Mouse (Mus musculus) lung, postnatal 36 days (tissue): Measurements from ENCODE around the gene Atg4c.
A peak's percentile ranks its signal among the peaks of the same experiment; 100 is the strongest.

Experiments
- DNase-seq: peaks from one replicate; pipeline ENCODE4 v3.0.0; 2022; ENCODE audit warnings: mixed read lengths

Atg4c gene

DNA sequence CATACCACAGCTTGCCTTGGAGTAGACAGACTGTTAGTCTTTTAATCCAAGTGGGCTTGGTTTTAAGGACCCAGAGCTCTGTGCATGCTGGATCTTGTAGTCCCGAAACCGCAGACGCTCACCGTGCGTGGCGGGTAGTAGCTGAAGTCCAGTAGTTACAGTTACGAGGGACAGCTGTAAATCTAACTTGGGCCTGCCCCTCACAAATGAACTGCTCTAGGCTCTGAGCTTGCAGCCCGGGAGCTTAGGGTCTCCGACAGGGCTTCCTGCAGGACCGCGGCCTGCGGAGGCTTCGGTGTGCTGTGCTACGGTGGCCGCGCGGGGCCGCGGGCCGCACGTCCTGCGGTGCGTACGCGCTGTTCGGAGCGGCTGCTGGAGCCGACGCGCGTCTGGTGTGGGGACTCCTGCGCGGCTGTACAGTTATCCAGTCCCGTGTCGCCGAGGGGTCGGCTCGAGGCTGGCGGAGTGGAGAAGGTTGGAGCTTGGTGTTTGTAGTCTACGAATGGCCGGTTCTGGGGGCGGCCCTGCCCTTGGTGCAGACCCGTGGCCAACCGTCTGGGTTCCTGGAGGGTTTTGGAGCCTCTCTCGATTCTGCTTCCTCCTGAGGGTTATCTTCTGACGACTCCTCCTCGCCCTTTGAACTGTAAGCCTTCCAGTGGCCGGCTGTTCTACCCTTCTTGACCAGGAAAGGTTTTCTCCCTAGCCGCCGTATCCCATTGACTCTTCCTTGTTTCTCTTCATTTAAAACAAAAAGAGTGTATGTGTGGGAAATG is at the start of gene Atg4c:
Gene Atg4c, plus strand, starts transcription at position 125 of the 773 bp plus-strand sequence.
- DNase-seq = peak; percentile 80

DNA sequence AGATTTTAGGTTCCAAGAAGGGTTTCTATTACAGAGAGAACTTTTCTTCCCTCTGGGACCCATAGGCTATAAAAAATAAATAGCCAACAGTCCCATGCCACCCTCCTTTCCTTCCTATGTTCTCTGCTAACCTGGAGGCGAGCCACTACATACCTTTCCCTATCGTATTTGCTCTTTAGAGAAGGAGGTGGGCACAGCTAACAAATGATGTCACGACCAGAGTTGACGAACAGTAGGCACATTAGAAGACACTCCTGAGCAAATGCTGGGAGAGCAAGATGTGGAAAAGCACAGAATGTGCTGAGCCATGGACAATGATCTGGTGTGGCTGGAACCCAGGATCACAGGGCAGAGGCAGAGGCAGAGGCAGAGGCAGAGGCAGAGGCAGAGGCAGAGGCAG is 42.3 kb upstream of the Atg4c start:
- DNase-seq = no peak

DNA sequence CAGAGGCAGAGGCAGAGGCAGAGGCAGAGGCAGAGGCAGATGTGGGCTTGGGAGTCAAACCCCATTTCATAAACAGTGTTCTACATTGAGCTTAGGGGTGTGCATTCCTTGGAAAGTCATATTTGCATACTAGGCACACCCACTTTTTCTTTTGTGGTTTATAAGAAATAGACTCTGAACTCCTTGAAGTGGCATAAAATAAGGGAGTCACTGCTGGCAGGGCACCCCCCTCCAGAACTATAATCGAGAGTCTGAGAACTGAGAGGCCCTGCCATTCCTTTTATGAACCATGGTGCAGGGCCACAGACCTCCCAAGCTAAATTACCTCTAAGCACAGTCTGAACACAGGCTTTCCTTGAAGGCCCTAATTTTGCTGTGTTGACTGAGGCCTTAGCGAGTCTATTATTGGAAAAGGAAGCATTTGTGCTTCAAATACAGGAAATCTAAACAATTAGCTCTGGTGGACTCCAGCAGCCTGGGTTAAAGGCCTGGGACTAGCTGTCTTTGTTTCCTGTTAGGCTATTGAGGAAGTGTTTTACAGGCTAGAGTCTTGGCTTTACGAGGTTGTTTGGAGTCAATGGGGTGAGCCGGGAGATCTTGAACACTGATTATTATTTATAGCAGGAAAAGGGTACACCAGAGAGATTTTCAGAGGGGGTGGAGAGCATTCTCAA is 41.7 kb upstream of the Atg4c start:
- no peak for DNase-seq

DNA sequence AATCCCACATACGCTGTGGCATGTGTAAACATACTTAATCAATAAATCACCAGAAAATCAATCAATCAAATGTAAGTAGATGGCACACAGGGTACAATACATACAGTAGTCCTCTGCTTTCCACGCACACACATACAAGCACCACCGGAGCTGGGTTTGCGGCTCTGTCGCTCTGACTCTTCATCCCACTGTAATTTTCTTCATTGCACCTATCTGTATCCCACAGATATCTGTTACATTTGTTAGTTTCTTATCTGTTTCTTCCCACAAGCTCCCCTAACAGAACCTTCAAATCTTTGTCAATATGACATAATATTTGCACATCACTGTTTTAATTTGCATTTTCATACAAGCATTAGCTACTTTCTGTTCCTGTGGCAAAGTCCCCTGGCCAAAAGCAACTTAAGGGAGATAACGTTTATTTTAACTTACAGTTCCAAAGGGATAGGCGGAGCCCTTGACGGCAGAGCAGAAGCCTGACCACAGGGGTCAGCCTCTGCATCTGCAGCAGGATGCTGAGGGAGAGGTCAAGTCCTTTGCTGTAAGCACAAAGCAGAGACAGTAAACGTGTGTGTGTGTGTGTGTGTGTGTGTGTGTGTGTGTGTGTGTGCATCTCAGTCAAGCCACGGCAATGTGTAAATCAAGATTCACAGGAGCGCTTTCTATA is 37.0 kb upstream of the Atg4c start:
- no peak for DNase-seq

DNA sequence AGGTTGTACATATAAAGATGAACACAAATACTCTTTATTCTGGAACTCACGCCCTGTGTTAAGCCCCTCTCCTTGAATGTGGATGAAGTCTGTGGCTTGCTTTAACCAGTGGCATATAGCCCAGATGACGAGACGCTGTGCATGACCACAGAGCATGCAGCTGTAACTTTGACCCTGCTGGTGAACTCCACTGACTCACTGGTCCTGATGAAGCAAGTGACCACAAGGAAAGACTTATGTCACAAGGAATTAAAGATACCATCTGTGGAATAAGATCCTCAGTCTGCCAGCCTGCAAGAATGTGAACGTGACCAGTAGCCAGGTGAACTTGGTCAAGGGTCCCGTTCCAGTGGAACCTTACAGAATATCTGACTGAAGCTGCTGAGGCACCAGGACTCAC is 35.2 kb upstream of the Atg4c start:
- peak; percentile 43 for DNase-seq

DNA sequence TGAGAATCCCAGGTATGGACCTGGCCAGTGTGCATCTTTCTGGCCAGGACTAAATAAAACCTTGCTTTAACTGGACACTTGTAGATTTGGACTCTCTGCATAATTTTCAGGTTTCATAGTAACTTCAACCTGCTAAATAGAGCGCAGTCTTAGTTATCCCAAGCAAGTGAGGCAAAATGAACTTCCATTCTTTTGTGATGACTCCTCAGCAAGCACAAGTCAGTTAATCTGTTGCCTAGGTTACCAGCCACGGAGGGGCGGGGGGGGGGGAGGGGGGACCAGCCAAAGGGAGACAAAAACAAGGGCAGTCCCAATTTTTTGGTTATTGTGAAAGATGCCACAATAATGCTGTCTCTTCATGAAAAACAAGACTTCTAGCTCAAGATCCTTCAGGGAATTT is 33.3 kb upstream of the Atg4c start:
- no peak for DNase-seq

DNA sequence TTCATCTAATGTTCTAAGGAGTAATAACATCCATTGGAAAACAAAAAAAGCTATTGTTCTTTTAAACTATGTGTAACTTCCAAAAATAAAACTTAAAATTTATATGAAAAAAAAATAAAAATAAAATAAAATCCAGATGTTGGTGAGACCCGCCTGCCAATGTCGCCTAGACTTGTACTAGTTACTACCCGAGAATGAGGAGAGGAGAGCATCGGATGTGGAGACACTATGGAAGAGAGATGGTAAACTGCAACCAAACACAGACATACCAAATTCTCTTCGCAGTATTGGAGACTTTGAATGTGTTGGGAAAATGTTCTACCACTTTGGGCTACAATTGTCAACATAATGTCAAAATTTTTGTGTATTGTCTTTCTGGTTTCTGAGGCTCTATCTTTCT is 32.8 kb upstream of the Atg4c start:
- DNase-seq = no peak

DNA sequence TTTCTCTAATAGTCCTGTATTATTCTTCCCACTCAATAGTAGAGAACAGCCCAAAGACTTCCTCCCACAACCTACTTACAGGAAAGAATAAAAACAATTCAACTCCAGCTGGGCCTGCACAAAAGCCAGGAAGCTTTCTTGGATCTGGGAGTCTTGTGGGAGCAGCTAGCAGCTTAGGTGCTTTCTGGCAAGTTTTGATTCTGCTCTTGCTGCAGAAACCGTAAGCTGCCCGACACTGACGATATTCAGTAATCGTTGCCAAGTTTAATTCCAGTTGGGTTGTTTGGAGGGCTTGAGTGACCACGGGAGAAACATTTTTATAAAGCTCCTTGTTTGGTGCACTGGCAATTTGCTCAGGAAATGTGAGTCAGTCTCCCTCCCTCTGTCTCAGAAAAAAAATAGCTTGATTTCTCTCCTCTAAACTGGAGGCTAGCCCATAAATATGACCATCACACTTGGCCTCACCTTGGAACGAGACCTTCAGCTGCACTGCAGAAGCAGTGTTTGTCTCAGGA is 32.2 kb upstream of the Atg4c start:
- no peak for DNase-seq

DNA sequence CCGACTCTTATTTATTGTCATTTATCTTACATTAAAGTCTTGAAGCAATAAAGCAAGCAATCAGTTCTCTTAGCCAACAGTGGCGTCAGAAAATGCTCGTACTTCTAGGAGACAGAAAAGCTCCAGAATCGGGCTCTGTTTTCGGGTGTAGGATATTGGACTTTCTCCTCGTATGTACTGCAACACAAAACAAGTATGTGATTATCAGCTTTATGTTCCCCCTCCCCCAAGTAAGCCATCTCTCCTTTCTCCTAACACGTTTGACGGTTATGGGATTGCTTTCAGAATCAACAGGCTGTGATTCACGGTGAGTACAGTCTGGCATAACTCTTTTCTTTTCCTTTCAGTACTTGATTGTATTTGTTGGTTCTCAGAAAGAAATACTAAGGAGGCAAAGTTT is 30.7 kb upstream of the Atg4c start:
- DNase-seq = no peak

DNA sequence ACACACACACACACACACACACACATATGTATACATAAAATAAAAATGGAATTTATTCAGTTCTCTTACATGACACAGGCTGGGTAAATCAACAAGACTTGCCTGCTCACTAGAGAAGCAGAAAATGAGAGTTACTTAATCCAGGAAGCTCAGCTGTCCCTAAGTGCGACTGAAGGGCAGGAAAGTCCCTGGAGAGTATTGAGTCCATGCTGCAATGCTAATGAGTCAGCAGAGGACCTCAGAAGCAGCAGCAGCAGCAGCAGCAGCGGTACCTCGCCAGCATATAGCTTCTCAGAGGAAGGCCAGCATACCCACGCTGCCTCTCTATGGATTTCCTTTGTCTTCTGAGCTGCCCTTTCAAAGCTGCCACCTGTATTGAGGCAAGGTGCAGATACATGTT is 30.2 kb upstream of the Atg4c start:
- DNase-seq = peak; percentile 78

DNA sequence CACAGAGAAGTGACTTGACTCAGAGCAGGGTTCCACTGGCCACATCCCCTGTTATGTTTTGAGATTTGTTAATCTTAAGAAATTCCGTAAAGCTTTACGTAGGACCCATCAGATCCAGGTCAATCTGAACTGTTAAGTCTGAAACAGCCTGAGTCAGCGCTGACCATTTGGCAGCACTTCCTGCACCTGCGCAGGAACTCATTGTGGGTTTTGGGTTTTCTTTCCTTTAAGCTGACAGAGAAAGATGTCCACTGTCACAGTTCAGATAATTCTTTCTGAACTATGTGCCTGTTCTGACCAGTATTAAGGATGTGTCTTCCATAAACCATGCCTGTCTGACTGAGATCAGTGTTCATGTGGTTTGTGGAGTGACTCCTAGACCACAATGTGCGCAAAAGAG is 24.9 kb upstream of the Atg4c start:
- DNase-seq = no peak

DNA sequence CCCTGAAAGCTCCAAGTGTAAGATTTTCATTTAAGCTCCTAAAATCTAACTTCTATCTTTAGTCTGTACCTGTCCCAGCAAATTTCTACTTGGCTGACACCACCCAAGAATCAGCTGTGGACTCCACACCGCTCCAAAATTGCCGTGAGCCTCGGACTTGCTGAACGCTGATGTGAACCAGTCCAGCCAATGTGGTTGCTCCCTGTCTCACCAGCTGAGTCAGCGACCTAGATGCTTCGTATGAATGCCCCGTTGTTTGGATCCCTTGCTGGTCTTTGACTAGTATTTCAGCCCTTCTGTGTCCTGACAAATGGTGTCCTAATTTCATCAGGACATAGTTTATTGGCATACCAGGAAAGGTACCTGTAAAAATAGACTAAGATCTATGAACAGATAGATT is 19.5 kb upstream of the Atg4c start:
- DNase-seq = no peak

DNA sequence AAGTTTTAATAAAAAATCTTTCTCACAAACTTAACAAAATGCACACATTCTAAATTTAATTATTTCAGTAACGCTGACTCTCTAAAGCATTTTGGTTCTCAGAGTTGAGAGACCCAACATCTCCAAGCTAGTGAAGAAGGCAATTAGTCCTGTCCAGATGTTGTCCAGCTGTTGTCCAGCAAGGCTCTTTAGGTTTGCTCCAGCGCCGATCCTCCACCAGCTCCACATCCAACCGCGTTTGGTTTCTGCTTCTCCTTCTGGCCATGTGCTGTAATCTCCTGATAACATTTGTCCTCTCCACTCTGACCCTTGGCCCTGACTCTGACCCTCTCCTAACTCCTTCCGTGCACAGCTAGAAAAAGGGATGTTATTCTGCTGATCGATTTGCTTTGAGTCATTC is 16.9 kb upstream of the Atg4c start:
- no peak for DNase-seq

DNA sequence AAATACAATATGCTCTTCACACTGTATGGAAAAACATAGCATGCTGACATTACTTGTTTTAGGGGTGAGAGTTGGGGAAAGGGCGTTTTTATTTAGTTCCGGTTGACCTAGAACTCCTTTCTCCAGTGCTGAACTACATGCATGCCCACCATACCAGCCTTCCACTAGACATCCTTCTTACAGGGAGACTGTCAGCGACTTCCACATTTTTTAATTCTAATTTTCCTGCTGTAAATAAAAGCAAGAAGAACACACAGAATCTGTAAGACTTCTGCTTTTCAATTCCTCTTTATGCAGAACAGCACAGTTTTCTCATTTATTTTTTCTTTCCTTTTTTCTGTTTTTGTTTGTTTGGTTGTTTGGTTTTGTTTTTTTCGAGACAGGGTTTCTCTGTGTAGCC is 16.5 kb upstream of the Atg4c start:
- no peak for DNase-seq

DNA sequence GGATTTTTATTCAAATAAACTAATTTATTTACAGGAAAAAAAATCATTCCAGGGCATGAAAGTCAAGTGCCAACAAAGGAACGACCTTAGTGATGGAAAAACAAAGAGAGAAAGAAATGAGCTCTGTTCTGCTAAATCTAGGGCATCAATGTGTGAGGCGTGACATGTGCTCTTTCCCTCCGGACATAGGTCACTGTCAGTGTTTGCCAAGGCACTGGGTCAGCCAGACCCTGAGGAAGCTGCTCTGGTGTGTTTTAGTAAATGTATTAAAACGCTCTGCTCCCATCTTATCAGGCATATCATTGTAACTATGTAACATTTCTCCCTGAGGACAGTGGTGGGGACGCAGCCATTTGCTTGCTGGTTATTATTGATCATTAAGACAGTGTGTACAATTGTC is 14.9 kb upstream of the Atg4c start:
- no peak for DNase-seq

DNA sequence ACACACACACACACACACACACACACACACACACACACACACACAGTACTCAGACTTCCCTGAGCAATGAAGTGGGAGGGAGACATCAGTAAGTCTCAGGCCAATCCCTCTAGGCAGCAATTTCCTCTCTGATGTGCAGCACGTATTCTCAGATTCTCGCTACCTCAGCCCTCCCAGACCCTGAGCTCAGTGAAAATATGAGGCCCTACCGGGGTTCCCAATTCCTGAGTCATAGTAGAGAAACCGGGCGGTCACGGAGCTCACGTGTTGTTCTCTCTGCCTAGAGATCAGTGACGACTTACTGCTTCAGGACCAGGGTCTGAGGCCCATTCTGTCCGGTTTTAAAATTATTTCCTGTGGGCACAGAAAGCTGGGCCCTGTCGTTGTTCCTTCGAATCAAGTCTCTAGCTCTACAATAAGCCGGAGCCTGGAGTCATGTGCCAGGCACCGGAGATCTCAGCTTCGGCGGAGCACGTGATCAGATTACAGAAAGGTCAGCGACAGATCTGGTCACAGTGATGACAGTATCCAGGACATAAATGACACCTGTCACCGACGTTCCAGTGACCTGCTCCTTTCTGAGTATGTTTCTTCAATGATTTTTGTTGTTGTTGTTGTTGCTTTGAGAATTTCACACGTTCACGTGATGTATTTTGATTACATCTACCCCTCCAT is 14.2 kb upstream of the Atg4c start:
- DNase-seq = no peak

DNA sequence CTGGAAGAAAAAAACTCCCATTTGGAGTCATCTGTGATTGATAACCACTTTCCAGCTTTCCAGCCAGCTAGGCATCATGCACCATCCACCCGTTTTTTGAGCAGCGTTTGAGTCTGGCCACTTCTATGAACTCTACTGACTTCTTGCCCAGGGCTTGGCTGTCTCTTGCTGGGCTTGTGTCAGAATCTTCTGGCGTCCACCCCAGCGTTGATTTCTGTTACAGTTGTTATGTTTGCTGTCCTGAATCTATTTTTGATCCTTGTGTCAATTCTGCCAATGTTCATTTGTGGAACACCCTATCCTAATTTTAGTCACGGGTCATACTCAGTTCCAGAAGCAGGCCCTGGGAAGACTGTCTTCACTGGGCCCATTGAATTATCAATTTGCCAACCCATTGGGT is 12.8 kb upstream of the Atg4c start:
- DNase-seq = peak; percentile 56

DNA sequence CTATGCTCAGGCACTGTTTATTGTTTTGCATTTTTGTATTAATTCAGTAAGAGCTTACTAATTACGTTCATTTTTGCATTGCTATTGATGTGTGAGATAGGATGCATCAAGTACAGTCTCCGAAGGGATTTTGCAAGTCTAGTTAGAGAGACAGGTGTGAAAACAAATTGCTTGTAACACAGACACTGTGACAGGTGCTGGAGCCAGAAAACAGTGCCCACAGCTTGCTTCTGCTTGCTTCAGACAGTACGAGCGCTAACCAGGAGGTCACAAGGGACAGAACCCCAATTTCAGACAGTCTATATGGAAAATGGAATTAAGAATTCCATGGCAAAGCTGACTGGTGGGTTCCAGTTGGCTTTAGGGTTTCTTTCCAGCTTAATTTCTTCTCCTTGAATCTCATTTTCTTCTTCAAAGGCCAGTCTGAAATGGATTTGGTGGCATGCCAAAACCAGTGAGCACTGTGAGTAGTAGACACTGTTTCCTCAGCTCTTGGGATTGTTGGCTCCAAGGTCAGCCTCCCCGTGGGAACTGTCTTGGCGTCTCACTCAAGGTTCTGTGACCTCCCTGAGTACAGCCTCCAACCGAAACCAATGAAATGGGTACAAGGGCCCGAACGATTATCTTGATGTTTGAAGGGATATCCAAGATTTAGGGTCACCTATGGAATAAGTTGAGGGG is 11.9 kb upstream of the Atg4c start:
- DNase-seq = peak; percentile 31

DNA sequence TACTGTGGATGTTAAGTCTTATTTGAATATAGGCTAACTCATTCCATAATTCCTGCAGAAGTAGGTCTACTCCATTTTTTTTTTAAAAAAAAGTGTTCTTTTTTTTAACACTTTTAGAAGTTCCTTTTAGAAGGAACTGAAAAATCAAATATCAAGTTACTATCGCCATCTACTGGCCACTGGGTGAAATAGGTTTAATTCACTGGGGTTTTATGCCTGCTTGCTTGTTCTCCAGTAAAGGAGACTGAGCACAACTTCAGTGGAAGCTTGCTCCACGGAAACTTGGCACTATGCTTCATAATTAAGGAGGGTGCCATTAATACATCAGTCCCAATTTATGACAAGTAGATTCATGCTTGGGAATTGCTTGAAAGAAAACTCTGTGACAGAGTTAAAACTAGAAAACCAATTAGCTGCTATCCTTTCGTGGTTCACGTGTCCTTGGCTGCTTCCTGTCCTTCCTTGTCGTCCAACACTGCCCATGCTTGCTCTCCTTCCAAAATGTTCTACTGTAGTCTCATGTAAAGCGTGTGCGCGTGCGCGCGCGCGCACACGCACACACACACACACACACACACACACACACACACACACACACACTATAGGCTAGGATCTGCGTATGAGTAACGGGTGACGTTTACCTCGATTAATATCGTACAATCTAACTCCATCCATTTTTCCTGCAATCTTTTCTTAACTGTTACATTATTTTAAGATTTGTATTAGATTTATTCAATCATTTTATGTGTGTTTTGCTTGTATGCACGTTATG is 10.9 kb upstream of the Atg4c start:
- DNase-seq = peak; percentile 46

DNA sequence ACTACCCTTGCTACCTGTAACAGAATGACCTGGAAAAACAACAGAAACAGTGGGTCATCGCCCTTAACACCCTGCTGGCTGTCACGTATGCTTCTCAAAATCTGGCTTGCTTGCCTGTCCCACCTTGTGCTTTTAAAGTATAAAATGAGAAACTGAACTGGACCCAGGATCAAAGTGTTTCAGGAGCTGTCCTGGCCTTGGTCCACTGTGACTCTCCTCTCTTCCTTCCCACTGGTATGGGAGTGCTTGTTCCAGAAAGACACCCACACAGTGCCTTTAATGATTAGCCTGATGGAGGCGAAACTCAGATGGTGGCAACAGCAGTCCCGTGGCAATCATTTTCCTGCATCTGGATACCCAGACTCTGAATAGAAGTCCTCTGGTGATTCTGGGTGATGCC is 9.1 kb upstream of the Atg4c start:
- no peak for DNase-seq

DNA sequence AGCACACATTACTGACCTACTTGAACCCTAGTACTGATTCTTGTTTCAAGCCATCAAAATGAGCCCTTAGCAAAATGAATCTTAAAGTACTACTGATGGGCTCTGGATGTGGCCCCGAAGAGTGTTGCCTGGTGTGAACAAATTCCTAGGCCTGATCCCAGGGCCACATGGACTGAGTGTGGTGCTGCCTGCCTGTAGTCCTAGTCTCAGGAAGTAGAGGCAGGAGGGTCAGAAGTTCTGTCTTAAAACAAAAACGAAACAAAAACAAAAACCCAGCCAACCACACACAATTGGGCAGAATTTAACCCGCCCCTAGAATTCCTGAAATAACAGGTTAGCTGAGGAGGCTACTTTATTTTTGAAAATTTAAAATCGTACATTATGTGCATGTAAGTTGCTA is 8.4 kb upstream of the Atg4c start:
- no peak for DNase-seq
